ENCODE assay signal across 18 mouse cellular contexts in the genomic region with DNA sequence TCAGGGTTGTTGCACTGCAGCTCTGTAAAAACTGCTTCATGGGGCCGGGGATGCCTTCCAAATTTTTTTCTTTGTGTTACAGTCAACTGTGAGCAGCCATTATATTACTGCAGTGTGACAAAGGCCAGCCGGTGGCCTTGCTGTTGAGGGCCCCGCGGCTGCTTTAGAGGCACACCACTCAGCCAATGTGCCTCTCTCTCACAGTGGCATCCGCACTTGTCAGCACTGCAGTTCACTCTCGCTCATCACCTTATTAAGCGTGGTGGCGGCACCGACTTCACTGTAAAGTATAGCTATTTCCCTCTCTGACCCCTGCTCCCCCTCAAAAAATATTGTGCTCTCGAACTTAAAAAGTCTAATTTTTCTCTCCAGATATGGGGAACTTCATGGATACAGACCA.
DNase-seq lines count a peak whose midpoint lies in the region; ATAC-seq and TF ChIP-seq lines count a peak whose summit lies in the region.
"Had no signal": no experiment of that assay in that cellular context is flagged by ENCODE, and none has a peak within 500 bp of the region (broad histone marks: within the 10 kb centered on the region; RNA-seq: fewer than 3 reads in every experiment).

No protein-coding gene starts in this region.

- H3K36me3 ChIP-seq in heart, embryonic 11.5 days (ENCODE audit: control insufficient read depth, insufficient read depth, low read length) = no peaks in the 10 kb centered on the region
- no peaks in the 10 kb centered on the region for H3K36me3 ChIP-seq in heart, embryonic 15.5 days
- H3K36me3 ChIP-seq in heart, adult 2 months (ENCODE audit: control insufficient read depth, insufficient read depth, low read length) = no peaks in the 10 kb centered on the region
- H3K36me3 ChIP-seq in embryonic facial prominence, embryonic 10.5 days (replicated peaks) = no peaks in the 10 kb centered on the region
- H3K36me3 ChIP-seq in hindbrain, embryonic 14.5 days (replicated peaks; ENCODE audit: control insufficient read depth, insufficient read depth) = no peaks in the 10 kb centered on the region
- H3K36me3 ChIP-seq: embryonic facial prominence, embryonic 12.5 days; forebrain, embryonic 15.5 days; hindbrain, embryonic 13.5 days had no signal

- no peaks in the 10 kb centered on the region for H3K27me3 ChIP-seq in heart, embryonic 11.5 days (ENCODE audit: control insufficient read depth, insufficient read depth, low read length)
- no peaks in the 10 kb centered on the region for H3K27me3 ChIP-seq in heart, embryonic 15.5 days
- no peaks in the 10 kb centered on the region for H3K27me3 ChIP-seq in heart, adult 2 months (ENCODE audit: control insufficient read depth, insufficient read depth, low read length)
- H3K27me3 ChIP-seq in embryonic facial prominence, embryonic 10.5 days (replicated peaks; ENCODE audit: low read depth, poor library complexity, severe bottlenecking) = no peaks in the 10 kb centered on the region
- no peaks in the 10 kb centered on the region for H3K27me3 ChIP-seq in hindbrain, embryonic 14.5 days (ENCODE audit: control insufficient read depth, insufficient read depth, low read length)
- H3K27me3 ChIP-seq: embryonic facial prominence, embryonic 12.5 days; forebrain, embryonic 15.5 days; hindbrain, embryonic 13.5 days had no signal

- no peaks in the 10 kb centered on the region for H3K9me3 ChIP-seq in heart, embryonic 11.5 days (replicated peaks; ENCODE audit: control insufficient read depth, low read length)
- no peaks in the 10 kb centered on the region for H3K9me3 ChIP-seq in heart, embryonic 15.5 days (replicated peaks)
- no peaks in the 10 kb centered on the region for H3K9me3 ChIP-seq in embryonic facial prominence, embryonic 10.5 days
- H3K9me3 ChIP-seq in hindbrain, embryonic 14.5 days (ENCODE audit: control insufficient read depth, low read length) = no peaks in the 10 kb centered on the region
- H3K9me3 ChIP-seq: embryonic facial prominence, embryonic 12.5 days; forebrain, embryonic 15.5 days; hindbrain, embryonic 13.5 days had no signal

- peak overlapping the region; percentile 45 for H3K4me2 ChIP-seq in heart, embryonic 11.5 days
- H3K4me2 ChIP-seq in heart, embryonic 15.5 days = peak overlapping the region; percentile 46
- H3K4me2 ChIP-seq in hindbrain, embryonic 14.5 days (replicated peaks) = no peak overlapping the region
- H3K4me2 ChIP-seq: embryonic facial prominence, embryonic 12.5 days; forebrain, embryonic 15.5 days; hindbrain, embryonic 13.5 days had no signal

- peaks cover 9% of the 10 kb centered on the region for H3K4me1 ChIP-seq in heart, embryonic 11.5 days (ENCODE audit: control insufficient read depth, insufficient read depth, low read length)
- H3K4me1 ChIP-seq in heart, embryonic 15.5 days (replicated peaks) = peaks cover 23% of the 10 kb centered on the region
- H3K4me1 ChIP-seq in heart, adult 2 months (ENCODE audit: control insufficient read depth, insufficient read depth, low read length) = no peaks in the 10 kb centered on the region; the same call in 1 of the 2 replicates
- peaks cover 19% of the 10 kb centered on the region; the same call in 1 of the 2 replicates for H3K4me1 ChIP-seq in embryonic facial prominence, embryonic 10.5 days
- peaks cover 5% of the 10 kb centered on the region; the same call in 1 of the 2 replicates for H3K4me1 ChIP-seq in hindbrain, embryonic 14.5 days (replicated peaks; ENCODE audit: control insufficient read depth, insufficient read depth, low read length)

- intact Hi-C loops in heart, adult 2 months (cut with DNase I) = no loop called here

- no peaks in the 10 kb centered on the region for H3K79me2 ChIP-seq in heart, adult 2 months (replicated peaks; ENCODE audit: control insufficient read depth, insufficient read depth, low read length)

- H3K4me3 ChIP-seq in heart, embryonic 11.5 days (ENCODE audit: low read depth, low read length) = 0 out of 2 replicates have a peak overlapping the region, but pooled peaks have one; percentile 2
- H3K4me3 ChIP-seq in heart, embryonic 15.5 days = no peak overlapping the region
- no peak overlapping the region for H3K4me3 ChIP-seq in heart, adult 2 months
- no peak overlapping the region for H3K4me3 ChIP-seq in embryonic facial prominence, embryonic 10.5 days
- no peak overlapping the region for H3K4me3 ChIP-seq in hindbrain, embryonic 14.5 days (replicated peaks; ENCODE audit: low read length)
- H3K4me3 ChIP-seq: embryonic facial prominence, embryonic 12.5 days; forebrain, embryonic 15.5 days; hindbrain, embryonic 13.5 days had no signal

- WGBS in heart, embryonic 11.5 days (ENCODE audit: insufficient replicate concordance) = 36% methylated on average over 10 of the region's 10 CpGs
- WGBS in heart, embryonic 15.5 days = 38% methylated on average over 10 of the region's 10 CpGs
- WGBS in heart, adult 2 months = 74% methylated on average over 10 of the region's 10 CpGs
- 76% methylated on average over 10 of the region's 10 CpGs for WGBS in embryonic facial prominence, embryonic 10.5 days
- WGBS in hindbrain, embryonic 14.5 days = 60% methylated on average over 10 of the region's 10 CpGs

- no peak for TF ChIP-seq EP300 in heart, adult 2 months (IDR thresholded peaks at IDR 0.05; ENCODE audit: insufficient read depth, low read depth, low read length)

- peak; percentile 61; the same call in 1 of the 2 replicates for ATAC-seq in heart, embryonic 11.5 days (replicated peaks; ENCODE audit: insufficient number of reproducible peaks, low FRiP score, low TSS enrichment)
- no peak; the same call in 1 of the 2 replicates for ATAC-seq in heart, embryonic 15.5 days (replicated peaks; ENCODE audit: insufficient number of reproducible peaks, insufficient read depth, low FRiP score, low read depth)
- ATAC-seq in hindbrain, embryonic 14.5 days (ENCODE audit: low FRiP score) = no peak
- ATAC-seq: forebrain, embryonic 15.5 days; intestine, embryonic 16.5 days had no signal

- peak overlapping the region; percentile 52 for H3K27ac ChIP-seq in heart, embryonic 11.5 days (ENCODE audit: low read depth, low read length)
- peak overlapping the region; percentile 33; the same call in 1 of the 2 replicates for H3K27ac ChIP-seq in heart, embryonic 15.5 days
- no peak overlapping the region for H3K27ac ChIP-seq in heart, adult 2 months
- 0 out of 2 replicates have a peak overlapping the region, but pooled peaks have one; percentile 24 for H3K27ac ChIP-seq in embryonic facial prominence, embryonic 10.5 days (replicated peaks)
- no peak overlapping the region for H3K27ac ChIP-seq in hindbrain, embryonic 14.5 days
- H3K27ac ChIP-seq: embryonic facial prominence, embryonic 12.5 days; forebrain, embryonic 15.5 days; hindbrain, embryonic 13.5 days had no signal

- TF ChIP-seq POLR2A in heart, adult 2 months (IDR thresholded peaks at IDR 0.05; ENCODE audit: insufficient read depth, low read depth, low read length) = no peak
- no peak for TF ChIP-seq POLR2A in brain, embryonic 14.5 days (IDR thresholded peaks at IDR 0.05; ENCODE audit: borderline replicate concordance, extremely low read depth, insufficient read depth, insufficient read length, poor library complexity, severe bottlenecking)

- DNase-seq in heart, adult 18-20 months = no peak
- DNase-seq in heart, adult 2 months = no peak
- peak; percentile 19 for DNase-seq in brain, embryonic 14.5 days (ENCODE audit: low read depth)
- DNase-seq in embryonic facial prominence, embryonic 10.5 days (ENCODE audit: low spot score) = no peak
- DNase-seq in hindbrain, embryonic 14.5 days (ENCODE audit: low spot score) = no peak
- DNase-seq in right cerebral cortex, adult 2 months (ENCODE audit: low spot score in 2 of 2) = no peak
- DNase-seq: adrenal gland, adult 2 months; adrenal gland, postnatal 25 days; cerebellum, adult 2 months; cerebellum, postnatal 14 days; gastrocnemius, postnatal 36 days; kidney, adult 8-10 months had no signal

- H3K9ac ChIP-seq in heart, embryonic 11.5 days (ENCODE audit: low read depth, low read length) = no peak overlapping the region
- no peak overlapping the region for H3K9ac ChIP-seq in heart, embryonic 15.5 days
- no peak overlapping the region for H3K9ac ChIP-seq in heart, adult 2 months (ENCODE audit: low read depth, low read length)
- no peak overlapping the region for H3K9ac ChIP-seq in hindbrain, embryonic 14.5 days
- H3K9ac ChIP-seq: embryonic facial prominence, embryonic 12.5 days; forebrain, embryonic 15.5 days; hindbrain, embryonic 13.5 days had no signal

- TF ChIP-seq CTCF in heart, adult 2 months (IDR thresholded peaks at IDR 0.05) = no peak
- no peak for TF ChIP-seq CTCF in brain, embryonic 14.5 days (IDR thresholded peaks at IDR 0.05; ENCODE audit: borderline replicate concordance, extremely low read depth, insufficient read depth, insufficient read length)

Comparison
In these comparisons a context has a peak if more than half of its experiments do, and no peak if none do; other contexts are left out.
1. H3K27ac ChIP-seq: peak in heart, embryonic 11.5 days (single experiment), heart, embryonic 15.5 days (single experiment) and embryonic facial prominence, embryonic 10.5 days (single experiment); none in heart, adult 2 months (single experiment) and hindbrain, embryonic 14.5 days (single experiment).